Mouse (Mus musculus) heart, embryonic 15.5 days (tissue): Measurements from ENCODE around the gene Muc5ac. TPM values are rescaled to one million over a fixed set of nuclear protein-coding genes. Genes with fewer than 3 reads are reported as not detected.

Experiments
- ATAC-seq: fragments of 200-750 bp; cut with Nextera tagmentation; replicated peaks from 2 replicates; pipeline ENCODE4 v1.8.0; 2017; ENCODE audit warnings: low read depth, moderate TSS enrichment; ENCODE audit not compliant: insufficient number of reproducible peaks, insufficient read depth, low FRiP score
- H3K27ac ChIP-seq: fragments of 300-500 bp; sonication (generic); 2 replicates; pipeline ENCODE4 v1.5.1; 2015; ENCODE audit warnings: mild to moderate bottlenecking, inconsistent platforms
- H3K27me3 ChIP-seq: fragments of 300-500 bp; sonication (generic); 2 replicates; pipeline ENCODE4 v1.6.1; 2015; ENCODE audit warnings: inconsistent platforms
- H3K36me3 ChIP-seq: fragments of 300-500 bp; sonication (generic); 2 replicates; pipeline ENCODE4 v1.6.1; 2015; ENCODE audit warnings: mild to moderate bottlenecking, inconsistent platforms
- H3K4me1 ChIP-seq: fragments of 300-500 bp; sonication (generic); replicated peaks from 2 replicates; pipeline ENCODE4 v1.6.1; 2015; ENCODE audit warnings: inconsistent platforms
- H3K4me2 ChIP-seq: fragments of 300-500 bp; sonication (generic); 2 replicates; pipeline ENCODE4 v1.6.1; 2015; ENCODE audit warnings: inconsistent platforms, mild to moderate bottlenecking, moderate library complexity
- H3K4me3 ChIP-seq: fragments of 300-500 bp; sonication (generic); 2 replicates; pipeline ENCODE4 v1.5.1; 2015; ENCODE audit warnings: mild to moderate bottlenecking, inconsistent platforms
- H3K9ac ChIP-seq: fragments of 300-500 bp; sonication (generic); 2 replicates; pipeline ENCODE4 v1.6.1; 2015; ENCODE audit warnings: mild to moderate bottlenecking, inconsistent platforms
- H3K9me3 ChIP-seq: fragments of 300-500 bp; sonication (generic); replicated peaks from 2 replicates; pipeline ENCODE4 v1.6.1; 2016; ENCODE audit warnings: inconsistent platforms
- WGBS: fragments of 180-500 bp; shearing (Covaris S2); methylation state at CpG from one replicate; pipeline ENCODE4 v1.1.7; 2015; ENCODE audit warnings: mixed read lengths; 5-methylcytosine and 5-hydroxymethylcytosine counted together
- polyA plus RNA-seq: library from polyadenylated mRNA; unstranded; fragments of >200 nt; fragmentation: Nextera tagmentation; extraction: Ambion mirVana; gene quantifications from 2 replicates; pipeline ENCODE4 v1.2.1, GENCODE M21; 2015

The Muc5ac gene
- polyA plus RNA-seq, 1 experiment from 2014 or later = 0.01 TPM

- WGBS = 41% methylated on average over 8 of the region's 8 CpGs
- H3K27me3 ChIP-seq = no peaks in the 10 kb centered on the region
- H3K9me3 ChIP-seq = no peaks in the 10 kb centered on the region
- H3K36me3 ChIP-seq = no peaks in the 10 kb centered on the region
- peaks cover 34% of the 10 kb centered on the region for H3K4me1 ChIP-seq
- peak overlapping the region; percentile 61 for H3K27ac ChIP-seq
- no peak overlapping the region for H3K4me2 ChIP-seq
- no peak overlapping the region for H3K9ac ChIP-seq
- ATAC-seq = peak; percentile 47
- H3K4me3 ChIP-seq = no peak overlapping the region
These were observed 47.7 kb downstream of the Muc5ac start for GRCm38 (mm10) chr7:141836423-141836822.

GRCm38 (mm10) chr7:141838779-141839178, 50.0 kb downstream of the Muc5ac start, which contains the start of gene Muc5b:
Muc5b (plus strand) TSS chr7:141839070.
- no peak within 1 kb of the TSS for H3K27ac ChIP-seq
- peak; percentile 53 for ATAC-seq
- WGBS = 51% methylated on average over 5 of the region's 5 CpGs

DNA sequence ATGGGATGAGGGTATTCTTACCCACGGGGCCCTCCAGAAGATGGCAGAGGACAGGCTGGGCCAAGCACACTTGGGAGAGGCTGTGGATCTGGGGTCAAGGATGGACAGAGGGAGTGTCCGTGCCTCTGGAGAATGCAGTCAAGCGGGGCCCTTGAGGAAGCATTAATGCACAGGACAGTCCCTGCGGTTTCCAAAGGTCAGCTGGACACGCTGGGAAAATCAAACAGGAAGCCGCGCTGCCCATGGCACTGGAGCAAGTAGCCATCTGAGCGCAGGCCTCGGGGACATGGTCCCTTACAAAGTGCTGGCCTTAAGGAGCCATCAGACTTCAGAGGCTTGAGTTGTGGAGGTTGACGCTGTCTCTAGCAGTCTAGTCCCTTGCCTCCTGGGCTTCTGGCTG, 51.6 kb downstream of the Muc5ac start:
- Histone ChIP-seq H3K27me3 (peaks cover 14% of the 10 kb centered on the region), H3K4me1 (peaks cover 34% of the 10 kb centered on the region), H3K9me3 (no peaks in the 10 kb centered on the region), H3K36me3 (no peaks in the 10 kb centered on the region), H3K9ac (no peak overlapping the region), H3K4me3 (no peak overlapping the region), H3K4me2 (no peak overlapping the region), H3K27ac (no peak overlapping the region)
- no peak for ATAC-seq
- WGBS = 82% methylated on average over 10 of the region's 10 CpGs

More at GRCm38 (mm10) chr7:141838779-141839178, 50.0 kb downstream of the Muc5ac start, which contains the start of gene Muc5b:
- 0 out of 2 replicates have a peak, but pooled peaks cover 3% of the 10 kb centered on the region for H3K27me3 ChIP-seq
- no peaks in the 10 kb centered on the region for H3K9me3 ChIP-seq
- H3K4me2 ChIP-seq = no peak within 1 kb of the TSS
- H3K36me3 ChIP-seq = no peaks in the 10 kb centered on the region
- H3K9ac ChIP-seq = no peak within 1 kb of the TSS
- no peak within 1 kb of the TSS for H3K4me3 ChIP-seq
- H3K4me1 ChIP-seq = peaks cover 34% of the 10 kb centered on the region

GRCm38 (mm10) chr7:141861046-141861445, 72.3 kb downstream of the Muc5ac start:
- Histone ChIP-seq H3K27ac (no peak overlapping the region), H3K27me3 (no peaks in the 10 kb centered on the region)
- 76% methylated on average over 4 of the region's 4 CpGs for WGBS

More at GRCm38 (mm10) chr7:141861046-141861445, 72.3 kb downstream of the Muc5ac start:
- Histone ChIP-seq H3K4me2 (no peak overlapping the region), H3K9ac (no peak overlapping the region), H3K36me3 (no peaks in the 10 kb centered on the region), H3K4me3 (no peak overlapping the region), H3K4me1 (no peaks in the 10 kb centered on the region), H3K9me3 (no peaks in the 10 kb centered on the region)
- no peak for ATAC-seq

Other genes with a start within 250 kb of the Muc5ac start
- gene Chid1, start 249.1 kb upstream of the Muc5ac start, polyA plus RNA-seq = 27.2 and 38.7 TPM in 2 replicates
- gene Ap2a2, start 226.8 kb upstream of the Muc5ac start, polyA plus RNA-seq = 43.6 and 59.0 TPM in 2 replicates
- gene Muc6, start 133.7 kb upstream of the Muc5ac start, polyA plus RNA-seq = 0.08 and 0.22 TPM in 2 replicates
- gene Muc2, start 98.6 kb upstream of the Muc5ac start, polyA plus RNA-seq = 0.09 and 0.23 TPM in 2 replicates
- gene Muc5b, start 50.1 kb downstream of the Muc5ac start, polyA plus RNA-seq = 0.03 and 0.15 TPM in 2 replicates
- gene Tollip, start 129.5 kb downstream of the Muc5ac start, polyA plus RNA-seq = 32.3 and 43.3 TPM in 2 replicates
- 0.43 and 0.56 TPM in 2 replicates for gene Brsk2, start 160.8 kb downstream of the Muc5ac start, polyA plus RNA-seq